Mouse (Mus musculus) neural tube, embryonic 15.5 days (tissue): ENCODE results near the gene Insl3. TPM values are rescaled to one million over a fixed set of nuclear protein-coding genes. Genes with fewer than 3 reads are reported as not detected.
"Not testable (repeated sequence)": the region's sequence is repeated elsewhere in the genome, so short reads cannot be mapped to it uniquely, and the experiment has no call there.

Experiments used
- ATAC-seq: fragments of 200-750 bp; cut with Nextera tagmentation; 2 replicates; pipeline ENCODE4 v1.8.0; 2017; ENCODE audit warnings: mild to moderate bottlenecking, moderate TSS enrichment, moderate library complexity; ENCODE audit not compliant: low FRiP score
- H3K27ac ChIP-seq: fragments of 300-500 bp; sonication (generic); replicated peaks from 2 replicates; pipeline ENCODE4 v1.5.1; 2015; ENCODE audit warnings: mild to moderate bottlenecking, inconsistent platforms
- H3K27me3 ChIP-seq: fragments of 300-500 bp; sonication (generic); replicated peaks from 2 replicates; pipeline ENCODE4 v1.6.1; 2015; ENCODE audit warnings: inconsistent platforms
- H3K36me3 ChIP-seq: fragments of 300-500 bp; sonication (generic); 2 replicates; pipeline ENCODE4 v1.6.1; 2015; ENCODE audit warnings: inconsistent platforms
- H3K4me1 ChIP-seq: fragments of 300-500 bp; sonication (generic); 2 replicates; pipeline ENCODE4 v1.6.1; 2015; ENCODE audit warnings: inconsistent platforms
- H3K4me2 ChIP-seq: fragments of 300-500 bp; sonication (generic); 2 replicates; pipeline ENCODE4 v1.6.1; 2015; ENCODE audit warnings: inconsistent platforms, mild to moderate bottlenecking, moderate library complexity
- H3K4me3 ChIP-seq: fragments of 300-500 bp; sonication (generic); replicated peaks from 2 replicates; pipeline ENCODE4 v1.5.1; 2015; ENCODE audit warnings: mild to moderate bottlenecking, inconsistent platforms
- H3K9ac ChIP-seq: fragments of 300-500 bp; sonication (generic); replicated peaks from 2 replicates; pipeline ENCODE4 v1.6.1; 2015; ENCODE audit warnings: mild to moderate bottlenecking, inconsistent platforms
- H3K9me3 ChIP-seq: fragments of 300-500 bp; sonication (generic); replicated peaks from 2 replicates; pipeline ENCODE4 v1.6.1; 2016; ENCODE audit warnings: inconsistent platforms
- WGBS: fragments of 180-500 bp; shearing (Covaris S2); methylation state at CpG from one replicate; pipeline ENCODE4 v1.1.7; 2015; ENCODE audit warnings: mixed read lengths; 5-methylcytosine and 5-hydroxymethylcytosine counted together
- polyA plus RNA-seq: library from polyadenylated mRNA; unstranded; fragments of >200 nt; fragmentation: Nextera tagmentation; extraction: Ambion mirVana; gene quantifications from 2 replicates; pipeline ENCODE4 v1.2.1, GENCODE M21; 2015

Gene Insl3
- polyA plus RNA-seq, 1 experiment from 2014 or later = 1.4 TPM

- 6% methylated on average over 14 of the region's 16 CpGs for WGBS
- peak; percentile 20 for ATAC-seq
- H3K27me3 ChIP-seq = no peaks in the 10 kb centered on the region; the same call in 1 of the 2 replicates
- H3K4me3 ChIP-seq = peak overlapping the region; percentile 47
- peak overlapping the region; percentile 48 for H3K9ac ChIP-seq
- H3K27ac ChIP-seq = peak overlapping the region; percentile 88
- H3K36me3 ChIP-seq = no peaks in the 10 kb centered on the region
- H3K9me3 ChIP-seq = no peaks in the 10 kb centered on the region
- peak overlapping the region; percentile 80 for H3K4me2 ChIP-seq
- H3K4me1 ChIP-seq = peaks cover 29% of the 10 kb centered on the region
Observed at GRCm38 (mm10) chr8:71728826-71729620, 40.0 kb downstream of the Insl3 start.

- H3K27ac ChIP-seq = no peak overlapping the region
- H3K9ac ChIP-seq = no peak overlapping the region
- no peaks in the 10 kb centered on the region; the same call in 1 of the 2 replicates for H3K27me3 ChIP-seq
- no peak for ATAC-seq
- H3K4me2 ChIP-seq = no peak overlapping the region
- no peaks in the 10 kb centered on the region for H3K36me3 ChIP-seq
- peaks cover 14% of the 10 kb centered on the region for H3K4me1 ChIP-seq
- no peak overlapping the region for H3K4me3 ChIP-seq
- H3K9me3 ChIP-seq = no peaks in the 10 kb centered on the region
- 58% methylated on average over 3 of the region's 3 CpGs for WGBS
Observed at GRCm38 (mm10) chr8:71731652-71732230, 42.7 kb downstream of the Insl3 start.

- not testable (repeated sequence) for H3K4me1 ChIP-seq, ATAC-seq, H3K4me3 ChIP-seq, H3K27me3 ChIP-seq, H3K36me3 ChIP-seq, H3K9me3 ChIP-seq, H3K27ac ChIP-seq, H3K4me2 ChIP-seq, H3K9ac ChIP-seq
Observed at GRCm38 (mm10) chr8:71738316-71738715, 49.3 kb downstream of the Insl3 start.

Other genes with a start within 250 kb of the Insl3 start
- 160 and 192 TPM in 2 replicates for gene Abhd8, start 225.6 kb upstream of the Insl3 start, polyA plus RNA-seq
- 181 and 182 TPM in 2 replicates for gene Mrpl34, start 224.3 kb upstream of the Insl3 start, polyA plus RNA-seq
- 223 and 252 TPM in 2 replicates for gene Dda1, start 220.0 kb upstream of the Insl3 start, polyA plus RNA-seq
- 5.7 and 6.8 TPM in 2 replicates for gene Ano8, start 203.3 kb upstream of the Insl3 start, polyA plus RNA-seq
- 15.4 and 17.1 TPM in 2 replicates for gene Gtpbp3, start 201.1 kb upstream of the Insl3 start, polyA plus RNA-seq
- gene Plvap, start 177.5 kb upstream of the Insl3 start, polyA plus RNA-seq = 9.5 and 21.1 TPM in 2 replicates
- gene Ccdc194, start 163.5 kb upstream of the Insl3 start, polyA plus RNA-seq = 0.13 TPM in 2 replicates
- 16.1 and 35.7 TPM in 2 replicates for gene Bst2, start 151.8 kb upstream of the Insl3 start, polyA plus RNA-seq
- gene Mvb12a, start 146.3 kb upstream of the Insl3 start, polyA plus RNA-seq = 71.3 and 72.0 TPM in 2 replicates
- 0.15 and 0.95 TPM in 2 replicates for gene Tmem221, start 130.3 kb upstream of the Insl3 start, polyA plus RNA-seq
- 0.15 TPM in 1 of 2 replicates, not detected in the other for gene Nxnl1, start 122.6 kb upstream of the Insl3 start, polyA plus RNA-seq
- 83.0 and 85.9 TPM in 2 replicates for gene Slc27a1, start 120.3 kb upstream of the Insl3 start, polyA plus RNA-seq
- 223 and 232 TPM in 2 replicates for gene Pgls, start 97.0 kb upstream of the Insl3 start, polyA plus RNA-seq
- 8.4 and 10.2 TPM in 2 replicates for gene Fam129c, start 91.6 kb upstream of the Insl3 start, polyA plus RNA-seq
- 73.4 and 76.9 TPM in 2 replicates for gene Colgalt1, start 78.2 kb upstream of the Insl3 start, polyA plus RNA-seq
- gene Unc13a, start 17.5 kb upstream of the Insl3 start, polyA plus RNA-seq = 18.1 and 22.2 TPM in 2 replicates
- gene Jak3, start 12.9 kb upstream of the Insl3 start, polyA plus RNA-seq = 7.4 and 11.5 TPM in 2 replicates
- 0.56 and 1.3 TPM in 2 replicates for gene B3gnt3, start 12.6 kb downstream of the Insl3 start, polyA plus RNA-seq
- 81.2 and 85.0 TPM in 2 replicates for gene Fcho1, start 36.5 kb downstream of the Insl3 start, polyA plus RNA-seq
- gene Zfp709, start 192.8 kb downstream of the Insl3 start, polyA plus RNA-seq = 7.4 and 9.4 TPM in 2 replicates
- gene Zfp882, start 219.4 kb downstream of the Insl3 start, polyA plus RNA-seq = 13.5 and 17.1 TPM in 2 replicates
- 33.5 and 35.1 TPM in 2 replicates for gene Zfp617, start 219.4 kb downstream of the Insl3 start, polyA plus RNA-seq